Mouse (Mus musculus) ES-Bruce4 (cell line): ENCODE measurements around the gene Celsr1.

Experiments used
- CTCF ChIP-seq: IDR thresholded peaks from one replicate; pipeline ENCODE4 v1.8.1; 2011; ENCODE audit warnings: low read depth, low read length
- POLR2A ChIP-seq: IDR thresholded peaks from one replicate; pipeline ENCODE4 v1.8.1; 2011; ENCODE audit warnings: low read length; ENCODE audit not compliant: insufficient read depth

DNA sequence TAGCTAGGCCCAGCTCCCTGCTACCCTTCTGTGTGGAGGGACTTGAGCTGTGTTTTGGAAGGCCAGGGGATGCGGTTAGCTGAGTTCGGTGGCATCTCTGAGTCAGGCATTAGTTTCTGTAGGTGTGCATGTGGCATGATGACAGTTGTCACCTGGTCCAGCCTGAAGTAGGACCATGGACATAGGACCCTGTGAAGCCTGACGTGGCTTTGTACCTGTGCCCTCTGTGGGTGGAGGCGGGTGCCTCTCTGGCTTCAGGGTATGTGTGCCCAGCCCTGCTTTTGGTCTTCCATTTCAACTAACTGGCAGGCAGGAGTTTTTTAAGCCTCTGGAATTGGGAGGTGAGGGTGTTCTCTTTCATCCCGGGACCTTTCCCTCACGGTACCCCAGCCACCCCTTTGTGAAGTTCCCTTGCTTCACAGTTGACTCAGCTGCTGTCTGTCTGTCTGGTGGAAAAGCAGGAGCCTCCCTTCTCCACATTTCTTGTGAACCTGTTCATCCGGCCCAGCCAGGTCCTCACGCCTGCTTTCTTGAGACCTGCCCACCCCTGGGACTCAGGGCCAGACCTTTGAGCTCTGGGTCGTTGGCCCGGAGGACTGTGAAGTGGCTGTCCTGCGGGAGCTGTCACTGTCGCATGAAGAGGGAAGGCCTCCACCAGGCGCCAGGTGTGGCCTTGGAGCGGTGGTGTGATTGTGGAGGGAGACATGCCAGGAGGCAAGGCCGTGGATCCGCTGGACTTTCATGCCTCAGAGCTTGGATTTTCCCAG, 40.8 kb upstream of the Celsr1 start:
- TF ChIP-seq CTCF (no peak), POLR2A (no peak)
